Mouse (Mus musculus) midbrain, postnatal 0 days (tissue): ENCODE measurements around the gene Gnat1. TPM values are rescaled to one million over a fixed set of nuclear protein-coding genes. Genes with fewer than 3 reads are reported as not detected.

Experiments used
- ATAC-seq: fragments of 200-750 bp; cut with Nextera tagmentation; 2 replicates; pipeline ENCODE4 v1.8.0; 2017; ENCODE audit warnings: moderate number of reproducible peaks, mild to moderate bottlenecking, moderate TSS enrichment, moderate library complexity; ENCODE audit not compliant: low FRiP score
- DNase-seq: peaks from one replicate; pipeline ENCODE4 v3.0.0-alpha.2; 2015; ENCODE audit warnings: low spot score
- H3K27ac ChIP-seq: fragments of 300-500 bp; sonication (generic); 2 replicates; pipeline ENCODE4 v1.5.1; 2014; ENCODE audit warnings: low read depth, mild to moderate bottlenecking, low read length, mixed read lengths
- H3K27me3 ChIP-seq: fragments of 300-500 bp; sonication (generic); 2 replicates; pipeline ENCODE4 v1.6.1; 2014; ENCODE audit warnings: low read length, control low read depth, mixed read lengths; ENCODE audit not compliant: insufficient read depth
- H3K36me3 ChIP-seq: fragments of 300-500 bp; sonication (generic); 2 replicates; pipeline ENCODE4 v1.6.1; 2014; ENCODE audit warnings: low read length, control low read depth, mixed read lengths; ENCODE audit not compliant: insufficient read depth
- H3K4me1 ChIP-seq: fragments of 300-500 bp; sonication (generic); 2 replicates; pipeline ENCODE4 v1.6.1; 2014; ENCODE audit warnings: mild to moderate bottlenecking, control low read depth, antibody characterized with exemption, low read length, mixed read lengths; ENCODE audit not compliant: insufficient read depth
- H3K4me2 ChIP-seq: fragments of 300-500 bp; sonication (generic); 2 replicates; pipeline ENCODE4 v1.6.1; 2014; ENCODE audit warnings: low read depth, mild to moderate bottlenecking, low read length, mixed read lengths; ENCODE audit not compliant: poor library complexity, severe bottlenecking
- H3K4me3 ChIP-seq: fragments of 300-500 bp; sonication (generic); 2 replicates; pipeline ENCODE4 v1.5.1; 2014; ENCODE audit warnings: low read depth, mild to moderate bottlenecking, low read length, moderate library complexity
- H3K9ac ChIP-seq: fragments of 300-500 bp; sonication (generic); replicated peaks from 2 replicates; pipeline ENCODE4 v1.6.1; 2014; ENCODE audit warnings: mild to moderate bottlenecking, low read length, moderate library complexity, mixed read lengths; ENCODE audit not compliant: poor library complexity, severe bottlenecking
- H3K9me3 ChIP-seq: fragments of 300-500 bp; sonication (generic); 2 replicates; pipeline ENCODE4 v1.6.1; 2016; ENCODE audit warnings: low read length, control low read depth
- CTCF ChIP-seq: IDR thresholded peaks from 2 replicates; pipeline ENCODE4 v1.5.1; 2016; ENCODE audit warnings: antibody characterized with exemption, mild to moderate bottlenecking
- WGBS: fragments of 180-500 bp; shearing (Covaris S2); extraction: QIAGEN DNeasy Blood & Tissue Kit; methylation state at CpG from one replicate; pipeline ENCODE4 v1.1.7; 2014; 5-methylcytosine and 5-hydroxymethylcytosine counted together
- polyA plus RNA-seq: library from polyadenylated mRNA; unstranded; fragments of >200 nt; fragmentation: Nextera tagmentation; extraction: Ambion mirVana; gene quantifications from 2 replicates; pipeline ENCODE4 v1.2.1, GENCODE M21; 2015
- total RNA-seq: library from RNA; depleted of rRNA; stranded (reverse); fragments of >200 nt; gene quantifications from 2 replicates; pipeline ENCODE4 v1.2.3, GENCODE M21; 2014

Gnat1 gene
- total and polyA plus RNA-seq, 2 experiments from 2014 or later, result 0.55 to 2.6 TPM

DNA sequence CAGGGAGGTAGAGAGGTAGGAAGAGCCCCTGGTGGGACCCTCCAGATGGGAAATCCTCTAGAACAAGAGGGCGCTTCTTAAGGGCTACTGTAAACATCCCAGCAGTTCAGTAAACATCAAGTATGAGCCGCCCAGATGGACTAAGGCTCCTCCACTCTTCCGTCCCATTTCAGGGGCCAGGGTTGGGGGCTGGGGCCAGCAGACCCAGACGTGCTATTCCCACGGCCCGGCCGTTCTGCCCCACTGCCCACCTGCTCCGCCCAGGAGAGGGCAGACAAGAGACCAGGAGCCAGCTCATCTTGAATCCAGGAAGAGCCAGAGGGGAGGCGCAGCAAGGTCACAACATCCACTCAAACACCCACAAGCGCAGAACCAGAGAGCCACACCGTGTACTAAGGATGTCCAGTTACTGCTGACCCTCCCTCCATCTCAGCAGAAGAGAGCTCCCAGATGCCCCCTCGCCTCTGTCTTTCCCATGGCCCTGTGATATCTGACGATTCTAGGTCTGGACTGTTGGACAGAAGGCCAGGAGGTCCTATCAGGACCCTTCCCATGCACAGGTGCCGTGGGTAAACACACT, 19.2 kb upstream of the Gnat1 start:
- ATAC-seq (no peak), DNase-seq (no peak)
- Histone ChIP-seq H3K9ac (no peak overlapping the region), H3K27me3 (no peaks in the 10 kb centered on the region), H3K4me1 (peaks cover 26% of the 10 kb centered on the region), H3K4me2 (no peak overlapping the region; the same call in 1 of the 2 replicates), H3K4me3 (no peak overlapping the region), H3K27ac (no peak overlapping the region; the same call in 1 of the 2 replicates), H3K9me3 (no peaks in the 10 kb centered on the region), H3K36me3 (peaks cover 19% of the 10 kb centered on the region)
- WGBS, result 25% methylated on average over 14 of the region's 14 CpGs
- TF ChIP-seq CTCF, result peak; percentile 31

DNA sequence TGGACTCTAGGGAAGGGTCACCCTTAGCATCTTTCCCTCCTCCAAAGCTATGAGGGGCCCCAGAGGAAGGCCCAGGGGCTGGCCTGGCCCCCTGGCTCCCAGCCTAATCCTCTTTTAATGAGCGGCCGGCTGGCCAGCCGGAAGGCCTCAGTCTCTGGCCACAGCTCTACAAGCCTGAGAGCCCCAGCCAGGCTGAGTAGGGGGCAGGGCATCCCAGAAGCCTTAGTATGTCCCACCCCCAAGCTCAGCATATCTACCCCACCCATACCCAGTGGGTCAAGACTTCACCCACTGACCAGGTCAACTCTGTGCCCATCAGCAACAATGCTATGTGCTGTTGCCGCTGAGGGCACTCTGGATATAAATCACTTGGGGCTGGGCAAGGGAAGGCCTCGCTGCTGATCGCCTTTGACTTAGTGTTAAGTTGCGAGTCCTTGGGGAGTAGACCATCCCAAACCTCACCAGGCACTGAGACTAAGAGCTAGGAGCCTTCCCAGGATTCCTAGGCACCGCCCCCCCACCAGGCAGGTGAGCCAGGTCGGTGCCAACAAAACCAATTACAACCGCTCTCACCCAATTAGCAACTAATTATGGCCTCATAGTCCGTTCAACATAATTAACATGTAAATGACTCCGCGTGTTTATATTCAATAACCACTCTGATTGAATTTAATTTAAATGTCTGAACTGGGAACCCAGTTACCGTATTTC, 18.5 kb upstream of the Gnat1 start:
- Histone ChIP-seq H3K4me1 (peaks cover 26% of the 10 kb centered on the region), H3K4me3 (no peak overlapping the region), H3K27ac (no peak overlapping the region), H3K27me3 (no peaks in the 10 kb centered on the region), H3K9me3 (no peaks in the 10 kb centered on the region), H3K9ac (no peak overlapping the region), H3K36me3 (peaks cover 14% of the 10 kb centered on the region), H3K4me2 (no peak overlapping the region)
- no peak for TF ChIP-seq CTCF
- no peak for ATAC-seq
- peak; percentile 58 for DNase-seq
- 18% methylated on average over 14 of the region's 14 CpGs for WGBS

DNA sequence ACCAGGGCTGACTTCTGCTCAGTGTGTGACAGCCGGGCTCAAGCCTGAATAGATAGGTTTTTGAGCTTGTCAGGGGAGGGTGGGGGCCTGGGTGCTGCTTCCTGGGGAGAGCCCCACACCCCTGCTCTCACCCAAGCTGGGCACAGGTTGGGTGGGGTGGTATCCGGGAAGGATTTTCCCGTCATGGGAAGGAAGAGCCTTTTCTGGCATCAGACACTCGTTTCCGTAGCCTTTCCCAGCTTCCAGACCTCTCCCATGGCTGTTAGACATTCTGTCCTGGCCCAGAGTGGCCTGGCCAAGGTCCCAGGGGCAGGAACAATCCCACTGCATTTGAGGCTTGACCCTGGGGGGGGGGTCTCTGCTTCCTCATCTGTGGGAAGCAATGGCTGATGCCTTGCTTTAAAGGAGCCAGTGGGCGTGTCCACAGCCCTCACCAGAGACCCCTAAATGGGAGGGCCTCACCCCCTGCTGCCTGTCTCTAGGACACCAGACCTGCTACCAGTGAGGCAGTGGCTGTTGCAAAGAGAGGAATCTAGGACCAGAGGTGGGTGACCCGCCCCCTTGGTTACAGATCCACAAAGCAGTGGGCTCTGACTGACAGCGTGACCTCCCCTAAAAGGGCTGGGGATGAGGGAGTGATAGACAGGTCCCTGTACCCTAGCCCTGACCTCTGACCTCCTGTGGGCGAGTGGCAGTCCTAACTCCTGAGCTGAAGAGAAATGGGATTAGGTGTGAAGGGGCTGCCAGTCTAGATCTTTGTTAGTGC, 17.5 kb upstream of the Gnat1 start:
- Histone ChIP-seq H3K4me3 (no peak overlapping the region), H3K9ac (no peak overlapping the region), H3K36me3 (peaks cover 20% of the 10 kb centered on the region), H3K4me2 (no peak overlapping the region), H3K27ac (no peak overlapping the region), H3K27me3 (no peaks in the 10 kb centered on the region), H3K4me1 (peaks cover 26% of the 10 kb centered on the region), H3K9me3 (no peaks in the 10 kb centered on the region)
- no peak for TF ChIP-seq CTCF
- 26% methylated on average over 9 of the region's 9 CpGs for WGBS
- DNase-seq, result no peak
- ATAC-seq, result no peak

DNA sequence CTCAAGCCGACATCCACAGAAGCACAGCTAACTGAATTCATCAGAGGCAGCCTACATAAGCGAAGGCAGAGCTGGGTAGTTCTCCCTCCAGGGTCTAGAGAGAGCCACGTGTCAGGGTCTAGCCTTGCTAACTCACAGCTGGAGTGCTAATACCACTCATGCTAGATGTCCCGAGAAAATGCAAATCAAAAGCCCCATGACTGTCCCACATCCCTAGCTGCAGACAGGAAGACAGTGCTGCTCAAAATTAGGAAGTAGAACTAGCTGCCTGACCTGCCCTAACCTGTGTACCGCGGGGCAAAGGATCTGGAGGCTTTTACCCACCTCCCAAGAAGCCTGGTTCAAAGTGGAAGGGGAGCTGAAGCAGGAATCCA, 16.6 kb upstream of the Gnat1 start:
- WGBS, result 30% methylated on average over 6 of the region's 6 CpGs

DNA sequence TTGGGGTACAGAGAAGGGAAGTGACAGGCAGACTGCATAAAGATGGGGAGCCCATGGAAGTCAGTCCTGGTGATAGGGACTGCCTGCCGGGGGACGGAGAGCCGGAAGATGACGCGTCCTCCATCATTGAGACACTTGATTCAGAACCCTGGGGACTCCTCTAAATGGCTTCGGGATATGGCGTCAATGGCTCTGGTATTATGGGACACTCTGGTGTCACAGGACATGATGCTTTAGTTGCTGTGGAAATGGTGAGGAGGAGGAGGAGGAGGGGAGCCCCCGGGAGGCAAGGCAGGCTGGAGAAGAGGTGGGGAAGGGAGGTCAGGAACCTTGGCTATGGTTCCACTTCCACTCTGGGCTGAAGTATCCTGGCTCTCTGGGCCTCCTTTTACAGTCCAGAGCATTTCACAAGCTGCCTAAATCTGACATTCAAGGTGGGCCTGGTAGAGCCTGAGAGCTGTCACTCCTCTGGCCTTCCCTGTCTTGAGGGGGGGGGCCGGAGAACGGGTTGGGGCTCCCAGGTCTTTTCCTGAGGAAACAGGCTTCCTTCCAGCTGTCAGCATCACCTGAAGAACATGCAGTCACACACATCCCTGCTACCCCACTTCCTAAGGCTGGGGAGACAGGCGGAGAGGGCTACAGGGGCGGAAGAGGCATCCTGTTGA, 16.1 kb upstream of the Gnat1 start:
- peaks cover 34% of the 10 kb centered on the region for H3K36me3 ChIP-seq
- TF ChIP-seq CTCF, result no peak
- no peaks in the 10 kb centered on the region for H3K27me3 ChIP-seq
- no peak overlapping the region for H3K4me2 ChIP-seq
- no peak overlapping the region for H3K9ac ChIP-seq
- H3K27ac ChIP-seq, result no peak overlapping the region
- ATAC-seq (no peak), DNase-seq (no peak)
- no peaks in the 10 kb centered on the region for H3K9me3 ChIP-seq
- H3K4me1 ChIP-seq, result peaks cover 17% of the 10 kb centered on the region
- WGBS, result 81% methylated on average over 12 of the region's 12 CpGs
- H3K4me3 ChIP-seq, result no peak overlapping the region

More for the DNA sequence above, 16.6 kb upstream of the Gnat1 start:
- Histone ChIP-seq H3K9me3 (no peaks in the 10 kb centered on the region), H3K4me3 (no peak overlapping the region), H3K36me3 (peaks cover 30% of the 10 kb centered on the region), H3K9ac (no peak overlapping the region), H3K27ac (no peak overlapping the region), H3K27me3 (no peaks in the 10 kb centered on the region), H3K4me2 (no peak overlapping the region), H3K4me1 (peaks cover 21% of the 10 kb centered on the region)
- DNase-seq (no peak), ATAC-seq (no peak)
- no peak for TF ChIP-seq CTCF
